Mouse (Mus musculus) frontal cortex, postnatal 36 days (tissue): Measurements from ENCODE around the gene Exosc9.
"Not testable (repeated sequence)": the region's sequence is repeated elsewhere in the genome, so short reads cannot be mapped to it uniquely, and the experiment has no call there.

Experiments
- DNase-seq, 2 experiments: peaks; one replicate each; pipeline ENCODE4 v3.0.0; 2022; ENCODE audit warnings: low spot score in 2 of 2

Gene Exosc9

DNA sequence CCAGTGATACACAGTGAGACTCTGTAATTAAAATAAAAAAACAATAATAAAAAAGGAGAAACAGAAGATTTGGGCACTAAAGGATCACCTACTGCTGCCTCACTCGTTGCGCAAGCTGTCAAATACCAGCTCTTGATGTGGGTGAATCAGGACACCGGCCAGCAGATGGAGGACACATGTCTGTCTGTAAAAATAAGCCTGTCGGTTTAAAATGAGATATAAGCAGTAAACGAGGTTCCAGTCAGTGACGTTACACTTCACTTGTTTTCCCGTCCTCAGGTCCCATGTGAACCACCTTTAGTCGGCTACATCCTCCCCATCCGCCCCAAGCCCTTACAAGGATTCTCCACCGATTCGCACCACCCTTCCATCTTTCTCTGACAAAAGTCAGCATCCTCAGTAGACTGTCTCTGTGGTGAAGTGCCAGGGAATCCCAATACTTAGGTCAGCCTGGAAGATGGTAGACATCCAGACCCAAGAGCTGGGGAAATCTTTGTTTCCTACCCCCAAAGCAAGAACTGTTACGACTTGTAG is 488 bp upstream of the Exosc9 start:
- peak; percentile 38 to 60 for DNase-seq

DNA sequence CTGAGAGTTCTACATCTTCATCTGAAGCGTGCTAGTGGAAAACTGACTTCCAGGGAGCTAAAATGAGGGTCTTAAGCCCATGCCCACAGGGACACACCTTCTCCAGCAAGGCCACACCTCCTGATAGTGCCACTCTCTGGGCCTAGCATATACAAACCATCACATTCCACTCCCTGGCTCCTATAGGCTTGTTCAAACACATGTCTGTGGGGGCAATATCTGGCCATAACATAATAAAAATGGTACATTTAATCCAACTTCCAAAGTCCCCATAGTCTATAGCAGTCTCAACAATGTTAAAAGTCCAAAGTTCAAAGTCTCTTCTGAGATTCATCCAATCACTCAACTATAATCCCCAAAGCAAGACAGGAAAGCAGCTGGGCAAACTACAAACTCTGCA is 5.2 kb downstream of the Exosc9 start:
- DNase-seq, result no peak

DNA sequence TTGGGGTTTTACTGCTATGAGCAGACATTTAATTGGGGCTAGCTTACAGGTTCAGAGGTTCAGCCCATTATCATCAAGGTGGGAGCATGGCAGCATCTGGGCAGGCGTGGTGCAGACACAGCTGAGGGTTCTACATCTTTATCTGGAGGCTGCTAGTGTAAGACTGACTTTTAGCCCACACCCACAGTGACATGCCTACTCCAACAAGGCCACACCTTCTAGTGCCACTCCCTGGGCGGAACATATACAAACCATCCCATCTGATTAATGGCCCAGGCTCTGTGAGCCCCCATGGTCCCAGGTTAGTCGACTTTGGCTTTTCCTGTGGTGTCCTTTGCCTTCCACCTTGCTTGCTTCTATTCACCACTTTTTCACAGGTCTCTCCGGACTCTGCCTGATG is 7.2 kb downstream of the Exosc9 start:
- no peak for DNase-seq

- no peak for DNase-seq
These were observed 11.3 kb downstream of the Exosc9 start for GRCm38 (mm10) chr3:36563666-36564065.

- DNase-seq, result no peak
These were observed 17.4 kb downstream of the Exosc9 start for GRCm38 (mm10) chr3:36569836-36570235.

GRCm38 (mm10) chr3:36571361-36571826 is 19.0 kb downstream of the Exosc9 start:
- no peak for DNase-seq

DNA sequence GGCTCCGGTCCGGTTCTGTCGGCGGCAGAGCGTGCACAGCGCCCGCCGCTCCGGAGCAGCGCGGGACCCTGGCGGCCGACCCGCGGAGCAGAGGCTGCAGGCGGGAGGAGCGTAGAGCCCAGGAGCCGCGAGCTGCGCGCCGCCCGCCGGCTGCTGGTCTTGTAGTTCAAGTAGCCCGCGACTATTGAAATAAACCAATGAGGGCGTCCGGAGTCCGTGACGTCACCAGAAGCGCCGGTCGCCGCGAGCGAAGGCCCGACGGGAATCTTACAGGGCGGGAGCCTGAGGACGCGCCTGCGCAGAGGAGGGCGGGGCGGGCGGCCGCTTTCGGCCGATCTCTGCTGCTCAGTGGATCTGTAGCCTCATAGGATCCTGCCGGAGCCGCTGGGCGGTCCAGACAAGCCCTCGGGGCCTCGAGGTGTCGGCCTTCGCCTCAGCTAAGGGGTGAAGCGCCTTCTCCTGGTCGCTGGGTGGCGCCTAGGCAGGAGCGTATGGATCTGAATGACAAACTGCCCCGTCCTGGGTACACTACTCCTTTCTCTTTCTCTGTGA is 19.5 kb downstream of the Exosc9 start, which contains the start of gene Ccna2:
TSS of gene Ccna2 (minus strand) at position 324 of the 552 bp plus-strand sequence.
- DNase-seq, result peak; percentile 97 to 99

GRCm38 (mm10) chr3:36598811-36599210 is 46.4 kb downstream of the Exosc9 start:
- DNase-seq, result no peak

GRCm38 (mm10) chr3:36599773-36600172 is 47.4 kb downstream of the Exosc9 start:
- not testable (repeated sequence) for DNase-seq

GRCm38 (mm10) chr3:36605894-36606783 is 53.7 kb downstream of the Exosc9 start:
- no peak for DNase-seq

DNA sequence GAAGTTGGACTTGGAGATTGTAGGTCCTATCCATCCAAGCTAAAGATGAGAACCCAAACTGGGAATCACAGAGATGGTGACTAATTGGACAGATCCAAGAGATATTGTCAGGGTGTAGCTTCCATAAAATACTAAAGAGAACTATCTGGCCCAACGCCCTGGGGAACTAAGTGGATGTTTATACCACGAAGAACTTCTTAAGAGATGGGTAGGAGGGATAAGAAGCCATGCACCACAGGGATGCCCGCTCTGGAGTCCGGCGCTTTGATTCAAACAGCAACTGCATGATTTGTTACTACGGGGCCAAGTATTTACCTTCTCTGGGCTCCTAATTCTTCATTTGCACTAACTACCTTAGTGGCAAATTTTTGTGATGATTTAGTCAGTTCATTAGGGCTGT is 60.3 kb downstream of the Exosc9 start:
- DNase-seq, result peak in 1 of 2 experiments; percentile 14

- peak; percentile 93 to 95 for DNase-seq
These were observed 60.9 kb downstream of the Exosc9 start, which contains the start of gene Bbs7 for GRCm38 (mm10) chr3:36613202-36613907. TSS of gene Bbs7 (minus strand) at chr3:36613477.

DNA sequence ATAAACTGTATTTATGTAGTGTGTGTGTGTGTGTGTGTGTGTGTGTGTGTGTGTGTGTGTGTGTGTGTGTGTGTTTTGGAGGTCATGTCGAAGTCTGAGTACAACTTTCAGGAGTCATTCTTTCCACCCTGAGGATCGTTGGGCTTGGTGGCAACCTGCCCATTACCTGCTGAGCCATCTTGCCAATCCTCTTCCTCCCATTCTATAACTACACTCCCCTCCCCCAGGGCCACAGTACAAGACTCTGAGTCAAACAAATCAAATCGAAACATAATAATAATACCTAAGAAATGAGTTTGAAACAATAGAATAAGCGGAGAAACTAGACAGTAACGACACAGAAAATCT is 61.5 kb downstream of the Exosc9 start:
- DNase-seq, result no peak
